Mouse (Mus musculus) lung, postnatal 0 days (tissue): ENCODE data around the gene Vmn1r40.

Experiments used
- CTCF ChIP-seq: IDR thresholded peaks from 2 replicates; pipeline ENCODE4 v1.5.1; 2016; ENCODE audit warnings: antibody characterized with exemption, mild to moderate bottlenecking
- EP300 ChIP-seq: IDR thresholded peaks from 2 replicates; pipeline ENCODE4 v1.6.1; 2016; ENCODE audit warnings: antibody characterized with exemption, mild to moderate bottlenecking, control low read depth

DNA sequence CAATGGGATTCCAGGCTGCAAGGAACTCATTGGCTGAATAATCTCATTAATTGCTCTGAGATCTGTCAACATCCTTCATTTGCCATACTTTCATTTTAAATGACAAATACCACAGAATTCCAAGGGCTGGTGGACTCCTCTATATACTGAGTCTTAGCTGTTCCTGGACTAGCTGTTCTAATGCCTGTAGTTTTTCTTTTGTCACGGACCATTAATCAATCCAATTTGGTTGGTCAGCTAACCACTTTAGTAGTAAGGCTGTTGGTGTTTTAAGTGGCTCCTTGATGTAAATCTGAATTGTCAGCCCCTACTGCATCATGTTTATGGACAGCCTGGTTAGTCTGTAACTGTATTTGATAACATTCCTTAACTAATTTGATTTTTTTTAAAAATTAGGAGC, 20.2 kb upstream of the Vmn1r40 start:
- TF ChIP-seq CTCF (no peak), EP300 (no peak)
